Mouse (Mus musculus): ENCODE data around the gene Zcwpw1. TPM values are rescaled to one million over a fixed set of nuclear protein-coding genes. Genes with fewer than 3 reads are reported as not detected.

Zcwpw1 gene
- polyA plus RNA-seq, 1 experiment from 2014 or later: 26.1 TPM

DNA sequence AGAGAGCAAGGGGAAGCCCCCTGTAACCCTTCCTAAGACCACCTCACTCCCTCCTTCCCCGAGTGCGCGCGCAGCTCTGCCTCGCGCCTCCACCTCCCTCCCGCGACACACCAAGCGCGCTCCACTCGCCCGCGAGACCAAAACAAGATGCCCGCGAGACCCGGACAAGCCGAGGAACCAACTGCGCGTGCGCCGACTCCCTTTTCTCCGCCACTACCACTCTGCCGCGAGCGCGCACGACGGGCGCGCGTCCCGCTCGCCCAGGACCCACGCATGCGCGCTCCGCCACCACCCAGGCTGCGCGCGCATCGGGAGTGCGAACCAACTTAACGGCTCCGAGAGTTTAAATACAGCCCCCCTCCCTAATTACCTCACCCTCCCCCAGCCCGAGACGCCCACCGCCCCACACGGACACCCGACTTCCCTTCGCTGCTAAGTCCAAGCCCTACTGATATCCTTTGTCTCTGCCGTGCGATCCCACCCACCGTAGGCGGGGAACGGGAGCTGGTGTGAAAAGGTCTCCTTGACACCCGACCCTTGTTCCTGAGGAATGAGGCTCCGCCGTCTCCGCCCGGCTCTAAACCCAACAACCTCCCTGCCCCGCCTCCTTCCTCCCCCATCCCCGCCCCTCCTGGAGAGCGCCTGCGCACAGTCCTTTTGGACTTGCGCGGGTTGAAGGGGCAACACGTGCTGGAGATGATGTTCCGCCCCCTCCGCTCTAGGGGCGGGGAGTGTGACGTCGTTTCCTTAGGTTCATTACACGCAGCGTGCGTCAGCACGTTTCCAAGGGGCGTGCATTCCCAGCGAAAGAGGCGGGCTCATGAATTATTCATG, 1.3 kb upstream of the Zcwpw1 start:
- ATAC-seq (ENCODE audit: insufficient number of reproducible peaks, low FRiP score, low TSS enrichment, low read depth): peak; percentile 94
- Histone ChIP-seq H3K4me2 (replicated peaks) (peak overlapping the region; percentile 80), H3K36me3 (peaks cover 27% of the 10 kb centered on the region), H3K4me1 (peaks cover 34% of the 10 kb centered on the region), H3K9me3 (replicated peaks) (no peaks in the 10 kb centered on the region), H3K4me3 (replicated peaks) (peak overlapping the region; percentile 69), H3K27me3 (no peaks in the 10 kb centered on the region), H3K27ac (replicated peaks) (peak overlapping the region; percentile 100), H3K9ac (peak overlapping the region; percentile 83)
- under 1% methylated on average over 76 of the region's 79 CpGs for WGBS

- WGBS: 70% methylated on average over 24 of the region's 24 CpGs
- ATAC-seq (ENCODE audit: insufficient number of reproducible peaks, low FRiP score, low TSS enrichment, low read depth): no peak
- no peaks in the 10 kb centered on the region for H3K9me3 ChIP-seq (replicated peaks)
Observed at GRCm38 (mm10) chr5:137788171-137788570, 573 bp downstream of the Zcwpw1 start.

DNA sequence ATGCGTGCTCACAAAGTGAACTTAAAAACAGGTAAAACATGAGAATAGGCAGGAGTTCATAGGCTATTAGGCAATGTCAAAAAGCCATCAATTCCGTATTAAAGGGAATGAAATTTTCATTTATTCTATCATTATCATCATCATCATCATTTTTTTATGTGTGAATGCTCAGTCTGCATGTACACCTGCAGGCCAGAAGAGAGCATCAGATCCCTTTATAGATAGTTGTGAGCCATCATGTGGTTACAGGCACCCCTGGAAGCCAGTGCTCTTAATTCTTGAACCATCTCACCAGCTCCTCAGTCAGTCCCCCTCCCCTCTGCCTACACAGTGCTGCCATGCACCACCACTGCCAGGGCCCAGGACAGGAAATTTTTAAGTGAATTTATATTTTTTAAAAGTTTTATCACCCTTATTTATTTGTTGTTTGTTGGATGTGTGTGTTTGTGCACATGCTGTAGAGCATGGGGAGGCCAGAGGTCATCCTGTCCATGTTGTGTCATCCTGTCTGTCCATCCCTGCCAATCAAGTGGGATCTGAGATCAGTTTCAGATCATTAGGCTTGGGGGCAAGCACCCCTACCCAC, 1.4 kb downstream of the Zcwpw1 start:
- Histone ChIP-seq H3K36me3 (0 out of 2 replicates have a peak, but pooled peaks cover 5% of the 10 kb centered on the region), H3K27ac (replicated peaks) (no peak overlapping the region), H3K9me3 (replicated peaks) (no peaks in the 10 kb centered on the region), H3K4me3 (replicated peaks) (no peak overlapping the region), H3K9ac (no peak overlapping the region), H3K27me3 (no peaks in the 10 kb centered on the region), H3K4me2 (replicated peaks) (no peak overlapping the region), H3K4me1 (peaks cover 20% of the 10 kb centered on the region)
- WGBS: 97% methylated on average over 2 of the region's 2 CpGs
- no peak for ATAC-seq (ENCODE audit: insufficient number of reproducible peaks, low FRiP score, low TSS enrichment, low read depth)

More at GRCm38 (mm10) chr5:137788171-137788570, 573 bp downstream of the Zcwpw1 start:
- peaks cover 29% of the 10 kb centered on the region for H3K4me1 ChIP-seq
- no peak overlapping the region for H3K9ac ChIP-seq
- peak overlapping the region; percentile 69 for H3K4me3 ChIP-seq (replicated peaks)
- no peaks in the 10 kb centered on the region for H3K27me3 ChIP-seq
- peaks cover 9% of the 10 kb centered on the region; the same call in 1 of the 2 replicates for H3K36me3 ChIP-seq
- H3K27ac ChIP-seq (replicated peaks): no peak overlapping the region
- peak overlapping the region; percentile 80 for H3K4me2 ChIP-seq (replicated peaks)

DNA sequence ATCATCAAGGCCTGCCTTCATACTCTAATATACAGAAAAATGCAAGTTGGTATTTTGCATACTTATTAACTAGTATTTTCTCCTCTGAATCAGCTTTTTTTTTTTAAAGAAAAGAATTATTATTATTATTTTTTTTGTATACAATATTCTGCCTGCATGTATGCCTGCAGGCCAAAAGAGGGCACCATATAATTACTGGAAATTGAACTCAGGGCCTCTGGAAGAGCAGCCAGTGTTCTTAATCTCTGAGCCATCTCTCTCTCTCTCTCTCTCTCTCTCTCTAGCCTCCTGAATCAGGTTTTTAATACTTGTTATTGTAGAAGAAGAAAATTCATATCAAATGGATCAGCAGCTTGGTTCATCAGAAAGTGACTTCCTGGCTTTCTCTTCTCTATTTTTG, 4.0 kb downstream of the Zcwpw1 start:
- no peak overlapping the region for H3K9ac ChIP-seq
- no peaks in the 10 kb centered on the region for H3K36me3 ChIP-seq
- H3K4me1 ChIP-seq: peaks cover 7% of the 10 kb centered on the region
- no peak for ATAC-seq (ENCODE audit: insufficient number of reproducible peaks, low FRiP score, low TSS enrichment, low read depth)
- no peak overlapping the region for H3K27ac ChIP-seq (replicated peaks)
- no peaks in the 10 kb centered on the region for H3K27me3 ChIP-seq
- H3K9me3 ChIP-seq (replicated peaks): no peaks in the 10 kb centered on the region
- H3K4me2 ChIP-seq (replicated peaks): no peak overlapping the region
- no peak overlapping the region for H3K4me3 ChIP-seq (replicated peaks)

- Histone ChIP-seq H3K9me3 (replicated peaks) (no peaks in the 10 kb centered on the region), H3K36me3 (no peaks in the 10 kb centered on the region), H3K4me1 (no peaks in the 10 kb centered on the region), H3K4me3 (replicated peaks) (no peak overlapping the region), H3K9ac (no peak overlapping the region), H3K27me3 (no peaks in the 10 kb centered on the region), H3K27ac (replicated peaks) (no peak overlapping the region), H3K4me2 (replicated peaks) (no peak overlapping the region)
- 81% methylated on average over 3 of the region's 3 CpGs for WGBS
- no peak for ATAC-seq (ENCODE audit: insufficient number of reproducible peaks, low FRiP score, low TSS enrichment, low read depth)
Observed at GRCm38 (mm10) chr5:137796606-137797005, 9.0 kb downstream of the Zcwpw1 start.

DNA sequence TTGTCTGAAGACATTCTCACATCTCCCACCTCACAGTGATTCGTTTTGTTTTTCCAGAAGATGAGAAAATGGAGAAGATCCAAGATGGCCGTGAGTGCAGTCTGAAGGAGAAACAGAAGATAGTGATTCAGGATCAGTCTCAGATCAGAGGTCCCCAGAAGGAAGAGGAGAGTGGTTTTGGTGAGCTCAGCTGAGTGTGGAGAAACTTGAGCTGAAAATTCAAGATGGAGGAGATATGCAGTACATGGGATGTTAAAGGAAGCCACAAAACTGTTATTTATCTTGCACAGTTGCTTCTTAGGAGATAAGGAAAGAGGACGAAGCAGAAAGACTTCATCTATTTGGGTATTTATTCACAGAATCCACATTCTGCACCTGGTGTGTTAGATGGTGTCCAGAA, 13.3 kb downstream of the Zcwpw1 start:
- H3K4me3 ChIP-seq (replicated peaks): no peak overlapping the region
- ATAC-seq (ENCODE audit: insufficient number of reproducible peaks, low FRiP score, low TSS enrichment, low read depth): no peak
- no peak overlapping the region for H3K9ac ChIP-seq
- no peaks in the 10 kb centered on the region for H3K36me3 ChIP-seq
- no peaks in the 10 kb centered on the region for H3K4me1 ChIP-seq
- WGBS: 78% methylated on average over 3 of the region's 3 CpGs
- no peaks in the 10 kb centered on the region for H3K9me3 ChIP-seq (replicated peaks)
- no peaks in the 10 kb centered on the region for H3K27me3 ChIP-seq
- no peak overlapping the region for H3K27ac ChIP-seq (replicated peaks)
- H3K4me2 ChIP-seq (replicated peaks): no peak overlapping the region

DNA sequence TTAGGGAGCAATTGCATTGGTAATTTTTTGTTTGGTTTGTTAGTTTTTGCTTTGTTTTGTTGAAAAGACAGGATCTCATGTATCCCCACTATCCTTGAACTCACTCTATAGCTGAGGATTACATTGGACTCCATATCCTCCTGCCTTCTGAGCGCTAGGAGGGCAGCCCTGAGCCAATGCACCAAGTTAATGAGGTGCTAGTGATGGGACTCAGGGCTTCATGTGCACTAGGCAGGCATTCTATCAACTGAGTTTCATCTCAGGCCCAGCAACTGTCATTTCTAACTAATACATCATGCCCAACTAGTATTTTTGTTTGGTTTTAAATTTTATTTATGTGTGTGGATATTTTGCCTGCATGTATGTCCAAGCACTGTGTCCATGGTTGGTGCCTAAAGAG, 18.6 kb downstream of the Zcwpw1 start:
- Histone ChIP-seq H3K4me2 (replicated peaks) (no peak overlapping the region), H3K9ac (no peak overlapping the region), H3K27me3 (no peaks in the 10 kb centered on the region), H3K27ac (replicated peaks) (no peak overlapping the region), H3K4me1 (no peaks in the 10 kb centered on the region), H3K36me3 (peaks cover 3% of the 10 kb centered on the region; the same call in 1 of the 2 replicates), H3K9me3 (replicated peaks) (no peaks in the 10 kb centered on the region), H3K4me3 (replicated peaks) (no peak overlapping the region)
- WGBS: 66% methylated on average over 1 of the region's 1 CpGs
- ATAC-seq (ENCODE audit: insufficient number of reproducible peaks, low FRiP score, low TSS enrichment, low read depth): no peak

- ATAC-seq (ENCODE audit: insufficient number of reproducible peaks, low FRiP score, low TSS enrichment, low read depth): no peak
- no peak overlapping the region for H3K27ac ChIP-seq (replicated peaks)
- H3K4me2 ChIP-seq (replicated peaks): no peak overlapping the region
- no peaks in the 10 kb centered on the region for H3K9me3 ChIP-seq (replicated peaks)
- no peaks in the 10 kb centered on the region for H3K27me3 ChIP-seq
- 88% methylated on average over 5 of the region's 5 CpGs for WGBS
- no peak overlapping the region for H3K9ac ChIP-seq
- no peaks in the 10 kb centered on the region for H3K4me1 ChIP-seq
- no peak overlapping the region for H3K4me3 ChIP-seq (replicated peaks)
- peaks cover 3% of the 10 kb centered on the region; the same call in 1 of the 2 replicates for H3K36me3 ChIP-seq
Observed at GRCm38 (mm10) chr5:137808316-137808715, 20.7 kb downstream of the Zcwpw1 start.

DNA sequence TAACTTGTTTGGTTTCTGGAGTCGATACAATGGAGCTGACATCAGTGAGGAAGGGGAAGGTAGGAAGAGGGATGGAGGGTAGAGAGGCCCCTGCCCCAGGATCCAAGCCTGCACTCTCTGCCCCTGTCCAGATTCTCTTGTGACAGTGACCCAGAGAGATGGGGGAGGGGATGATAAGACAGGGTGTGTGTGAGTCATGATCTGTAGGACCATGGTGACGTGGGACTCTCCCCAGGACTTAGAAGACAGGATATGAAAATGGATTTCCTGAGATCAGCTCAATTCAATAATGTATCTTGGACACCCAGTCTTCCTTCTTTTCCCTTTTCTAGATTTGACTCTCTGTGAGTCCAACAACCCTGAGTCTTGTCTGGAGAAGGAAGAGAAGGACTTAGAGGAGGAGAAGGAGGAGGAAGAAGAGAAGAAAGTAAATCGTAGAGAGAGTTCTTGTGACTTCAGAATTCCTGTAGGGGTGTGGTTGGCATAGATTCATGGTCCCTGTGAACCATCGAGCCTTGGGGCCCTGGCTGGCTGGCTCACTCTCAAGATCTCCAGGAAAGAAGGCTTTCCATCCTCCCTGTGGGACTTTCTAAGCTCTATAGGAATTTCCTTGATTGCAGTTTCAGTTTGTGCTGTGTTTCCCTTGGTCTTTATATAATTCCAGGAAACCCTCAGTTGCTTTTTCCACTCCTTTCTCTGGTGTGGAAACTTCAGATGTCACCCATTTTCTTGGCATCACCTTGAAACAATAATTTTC, 30.0 kb downstream of the Zcwpw1 start:
- no peaks in the 10 kb centered on the region for H3K4me1 ChIP-seq
- WGBS: 59% methylated on average over 4 of the region's 4 CpGs

DNA sequence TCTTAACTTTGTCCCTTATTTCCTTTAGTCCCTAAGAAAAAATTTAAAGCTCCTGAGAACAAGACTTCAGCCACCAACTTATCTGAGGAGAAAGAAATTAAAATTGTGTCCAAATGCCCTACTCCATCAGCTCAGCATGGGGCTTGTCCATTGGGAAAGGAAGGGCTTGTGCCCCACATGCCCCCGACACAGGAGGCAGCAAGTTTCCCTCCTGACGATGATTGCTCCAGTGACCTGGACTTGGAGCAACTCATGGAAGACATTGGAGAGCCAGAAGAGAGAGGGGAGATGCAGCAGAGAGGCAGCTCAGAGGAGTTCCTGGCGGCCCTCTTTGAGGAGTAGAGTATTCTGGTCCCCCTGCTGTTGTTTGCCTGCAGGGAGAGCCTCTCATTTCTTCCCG, 34.5 kb downstream of the Zcwpw1 start:
- Histone ChIP-seq H3K4me3 (replicated peaks) (no peak overlapping the region), H3K9me3 (replicated peaks) (no peaks in the 10 kb centered on the region), H3K27me3 (no peaks in the 10 kb centered on the region), H3K4me1 (no peaks in the 10 kb centered on the region), H3K27ac (replicated peaks) (no peak overlapping the region), H3K9ac (no peak overlapping the region), H3K4me2 (replicated peaks) (no peak overlapping the region), H3K36me3 (no peaks in the 10 kb centered on the region)
- WGBS: 64% methylated on average over 4 of the region's 4 CpGs
- ATAC-seq (ENCODE audit: insufficient number of reproducible peaks, low FRiP score, low TSS enrichment, low read depth): no peak

More for the DNA sequence above, 30.0 kb downstream of the Zcwpw1 start:
- Histone ChIP-seq H3K27me3 (no peaks in the 10 kb centered on the region), H3K4me3 (replicated peaks) (no peak overlapping the region), H3K36me3 (no peaks in the 10 kb centered on the region), H3K9me3 (replicated peaks) (no peaks in the 10 kb centered on the region), H3K9ac (no peak overlapping the region), H3K4me2 (replicated peaks) (no peak overlapping the region), H3K27ac (replicated peaks) (no peak overlapping the region)
- no peak for ATAC-seq (ENCODE audit: insufficient number of reproducible peaks, low FRiP score, low TSS enrichment, low read depth)

DNA sequence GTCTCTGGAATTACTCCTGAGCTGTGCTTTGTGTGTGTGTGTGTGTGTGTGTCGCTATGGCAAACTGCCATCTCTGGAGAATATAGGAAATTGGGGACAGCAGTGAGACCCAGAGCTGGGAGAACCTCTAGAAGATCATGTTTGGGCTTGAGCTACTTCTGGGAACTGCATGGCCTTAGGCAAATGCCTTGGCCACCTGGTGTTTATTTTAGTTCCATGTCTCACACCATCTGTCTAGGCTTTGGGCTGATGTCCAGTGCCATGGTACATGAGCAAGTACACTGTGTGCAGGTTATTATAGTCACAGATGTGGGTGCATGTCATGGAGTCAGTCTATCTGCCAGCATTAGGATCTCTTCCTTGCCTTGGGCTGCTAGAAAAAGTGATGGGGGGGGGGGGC, 35.0 kb downstream of the Zcwpw1 start:
- no peak for ATAC-seq (ENCODE audit: insufficient number of reproducible peaks, low FRiP score, low TSS enrichment, low read depth)
- Histone ChIP-seq H3K27me3 (no peaks in the 10 kb centered on the region), H3K9ac (no peak overlapping the region), H3K27ac (replicated peaks) (no peak overlapping the region), H3K4me2 (replicated peaks) (no peak overlapping the region), H3K4me3 (replicated peaks) (no peak overlapping the region), H3K36me3 (no peaks in the 10 kb centered on the region), H3K9me3 (replicated peaks) (no peaks in the 10 kb centered on the region), H3K4me1 (no peaks in the 10 kb centered on the region)
- 62% methylated on average over 1 of the region's 1 CpGs for WGBS

All from embryonic facial prominence, embryonic 15.5 days (tissue).